Mouse (Mus musculus): Measurements from ENCODE around the gene Pfdn6. TPM values are rescaled to one million over a fixed set of nuclear protein-coding genes. Genes with fewer than 3 reads are reported as not detected.

The Pfdn6 gene
- polyA plus RNA-seq, 1 experiment from 2014 or later, result 145 TPM

DNA sequence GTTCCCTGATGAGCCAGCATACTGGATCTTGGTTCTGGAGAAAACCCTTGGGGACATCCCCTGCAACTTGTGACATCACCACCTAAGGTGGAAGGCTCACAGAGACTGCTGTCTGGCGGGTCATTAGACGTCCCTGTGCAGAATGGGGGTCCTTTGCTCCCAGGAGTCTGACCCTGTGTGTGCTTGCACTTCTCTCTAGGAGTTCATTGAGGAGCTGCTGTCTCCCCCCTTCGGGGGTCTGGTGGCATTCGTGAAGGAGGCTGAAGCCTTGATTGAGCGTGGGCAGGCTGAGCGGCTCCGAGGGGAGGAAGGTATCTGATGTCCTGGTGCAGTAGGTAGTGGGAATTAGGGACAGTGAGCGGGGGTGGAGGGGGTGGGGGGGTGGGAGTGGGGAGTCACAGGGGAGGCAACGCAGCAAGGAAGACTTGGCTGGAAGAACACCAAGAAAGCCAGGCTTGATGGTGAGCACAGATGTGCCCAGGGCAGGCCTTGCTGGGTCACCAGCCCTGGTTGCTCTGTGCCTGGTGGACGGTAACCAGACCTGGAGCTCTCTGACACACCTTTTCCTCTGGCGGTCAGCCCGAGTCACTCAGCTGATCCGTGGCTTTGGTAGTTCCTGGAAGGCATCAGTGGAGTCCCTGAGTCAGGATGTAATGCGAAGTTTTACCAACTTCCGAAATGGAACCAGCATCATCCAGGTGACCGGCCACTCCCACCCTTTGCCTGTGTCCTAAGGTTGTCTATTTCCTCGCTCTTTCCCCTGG is 25.1 kb upstream of the Pfdn6 start:
- 87% methylated on average over 17 of the region's 17 CpGs for WGBS
- Histone ChIP-seq H3K27ac (ENCODE audit: low read depth) (no peak overlapping the region), H3K4me1 (ENCODE audit: insufficient read depth) (no peaks in the 10 kb centered on the region), H3K9me3 (ENCODE audit: low read depth, low read length) (no peaks in the 10 kb centered on the region), H3K36me3 (ENCODE audit: insufficient read depth) (peaks cover 40% of the 10 kb centered on the region), H3K27me3 (ENCODE audit: insufficient read depth, low read length) (no peaks in the 10 kb centered on the region), H3K4me3 (ENCODE audit: low read depth, low read length) (no peak overlapping the region), H3K4me2 (no peak overlapping the region), H3K9ac (no peak overlapping the region)
- no peak for ATAC-seq (ENCODE audit: insufficient read depth)
- DNase-seq, result no peak
- no peak for TF ChIP-seq CTCF (IDR thresholded peaks at IDR 0.05; ENCODE audit: low read depth)

DNA sequence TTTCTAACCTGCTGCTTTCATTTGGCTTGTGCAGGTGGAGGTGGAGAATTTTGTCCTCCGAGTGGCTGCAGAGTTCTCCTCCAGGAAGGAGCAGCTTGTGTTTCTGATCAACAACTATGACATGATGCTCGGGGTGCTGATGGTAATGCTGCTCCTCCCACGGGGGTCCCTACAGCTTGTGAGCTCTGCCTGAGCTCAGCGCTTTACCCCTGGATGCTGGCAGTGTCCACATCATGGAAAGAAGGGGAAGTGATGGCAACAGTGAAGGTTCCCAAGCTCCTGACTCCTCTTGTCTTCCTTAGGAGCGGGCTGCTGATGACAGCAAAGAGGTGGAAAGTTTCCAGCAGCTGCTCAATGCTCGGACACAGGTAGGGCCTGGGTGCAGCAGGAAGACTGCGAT is 22.7 kb upstream of the Pfdn6 start:
- Histone ChIP-seq H3K9ac (no peak overlapping the region), H3K4me3 (ENCODE audit: low read depth, low read length) (no peak overlapping the region), H3K27ac (ENCODE audit: low read depth) (no peak overlapping the region), H3K36me3 (ENCODE audit: insufficient read depth) (peaks cover 59% of the 10 kb centered on the region), H3K4me1 (ENCODE audit: insufficient read depth) (no peaks in the 10 kb centered on the region), H3K27me3 (ENCODE audit: insufficient read depth, low read length) (no peaks in the 10 kb centered on the region), H3K4me2 (no peak overlapping the region), H3K9me3 (ENCODE audit: low read depth, low read length) (no peaks in the 10 kb centered on the region)
- no peak for ATAC-seq (ENCODE audit: insufficient read depth)
- DNase-seq, result no peak
- TF ChIP-seq CTCF (IDR thresholded peaks at IDR 0.05; ENCODE audit: low read depth), result no peak
- 87% methylated on average over 7 of the region's 7 CpGs for WGBS

DNA sequence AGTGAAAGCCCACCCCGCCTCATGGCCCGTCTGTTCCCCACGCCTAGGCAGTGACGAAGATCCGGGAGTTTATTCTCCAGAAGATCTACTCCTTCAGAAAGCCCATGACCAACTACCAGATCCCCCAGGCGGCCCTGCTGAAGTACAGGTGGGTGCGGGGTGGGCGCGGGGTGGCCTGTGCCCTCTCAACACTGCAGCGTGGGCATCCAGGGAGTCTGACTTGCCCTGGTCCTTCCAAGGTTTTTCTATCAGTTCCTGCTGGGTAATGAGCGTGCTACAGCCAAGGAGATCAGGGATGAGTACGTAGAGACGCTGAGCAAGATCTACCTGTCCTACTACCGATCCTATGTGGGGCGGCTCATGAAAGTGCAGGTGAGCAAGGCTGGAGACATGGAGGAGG is 19.8 kb upstream of the Pfdn6 start:
- TF ChIP-seq CTCF (IDR thresholded peaks at IDR 0.05; ENCODE audit: low read depth), result no peak
- Histone ChIP-seq H3K9ac (no peak overlapping the region), H3K4me3 (ENCODE audit: low read depth, low read length) (no peak overlapping the region), H3K9me3 (ENCODE audit: low read depth, low read length) (no peaks in the 10 kb centered on the region), H3K4me1 (ENCODE audit: insufficient read depth) (0 out of 2 replicates have a peak, but pooled peaks cover 2% of the 10 kb centered on the region), H3K27ac (ENCODE audit: low read depth) (no peak overlapping the region), H3K36me3 (ENCODE audit: insufficient read depth) (peaks cover 52% of the 10 kb centered on the region), H3K27me3 (ENCODE audit: insufficient read depth, low read length) (no peaks in the 10 kb centered on the region), H3K4me2 (no peak overlapping the region)
- 91% methylated on average over 15 of the region's 15 CpGs for WGBS
- DNase-seq (no peak), ATAC-seq (ENCODE audit: insufficient read depth) (no peak)

DNA sequence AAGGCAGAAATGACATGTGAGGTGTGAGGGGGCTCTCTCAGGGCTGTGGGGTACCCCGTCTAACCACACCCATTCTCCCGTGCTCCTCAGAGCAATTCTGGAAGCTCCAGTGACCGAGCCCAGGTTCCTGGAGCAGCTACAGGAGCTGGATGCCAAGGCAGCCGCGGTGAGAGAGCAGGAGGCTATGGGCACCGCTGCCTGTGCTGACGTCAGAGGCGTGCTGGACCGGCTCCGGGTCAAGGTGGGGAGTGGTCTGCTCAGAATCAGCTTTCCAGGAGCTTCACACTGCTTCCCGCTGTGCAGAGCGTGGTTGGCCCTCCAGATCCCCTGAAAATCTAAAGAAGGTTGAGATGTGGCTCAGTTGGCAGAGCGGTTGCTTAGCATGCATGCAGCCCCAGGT is 19.0 kb upstream of the Pfdn6 start:
- Histone ChIP-seq H3K9ac (no peak overlapping the region), H3K27ac (ENCODE audit: low read depth) (no peak overlapping the region), H3K27me3 (ENCODE audit: insufficient read depth, low read length) (no peaks in the 10 kb centered on the region), H3K4me2 (no peak overlapping the region), H3K4me3 (ENCODE audit: low read depth, low read length) (no peak overlapping the region), H3K9me3 (ENCODE audit: low read depth, low read length) (no peaks in the 10 kb centered on the region), H3K4me1 (ENCODE audit: insufficient read depth) (peaks cover 7% of the 10 kb centered on the region; the same call in 1 of the 2 replicates), H3K36me3 (ENCODE audit: insufficient read depth) (peaks cover 58% of the 10 kb centered on the region)
- WGBS, result 93% methylated on average over 13 of the region's 13 CpGs
- DNase-seq (no peak), ATAC-seq (ENCODE audit: insufficient read depth) (no peak)
- no peak for TF ChIP-seq CTCF (IDR thresholded peaks at IDR 0.05; ENCODE audit: low read depth)

DNA sequence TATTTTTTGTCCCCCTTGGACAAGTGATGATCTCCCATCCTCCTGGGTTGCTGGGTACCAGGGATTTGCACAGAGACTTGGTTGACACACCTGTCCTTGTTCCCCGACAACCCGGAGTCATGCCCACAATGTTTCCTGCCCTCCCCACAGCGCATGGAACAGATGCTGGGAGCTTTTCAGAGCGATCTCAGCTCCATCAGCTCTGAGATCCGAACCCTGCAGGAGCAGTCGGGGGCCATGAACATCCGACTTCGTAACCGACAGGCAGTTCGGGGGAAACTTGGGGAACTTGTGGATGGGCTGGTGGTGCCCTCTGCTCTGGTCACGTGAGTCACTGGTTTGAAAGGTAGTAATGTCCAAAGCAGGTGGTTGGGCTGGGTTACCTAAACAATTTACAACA is 18.3 kb upstream of the Pfdn6 start:
- DNase-seq (no peak), ATAC-seq (ENCODE audit: insufficient read depth) (no peak)
- H3K27me3 ChIP-seq (ENCODE audit: insufficient read depth, low read length), result no peaks in the 10 kb centered on the region
- H3K4me3 ChIP-seq (ENCODE audit: low read depth, low read length), result no peak overlapping the region
- peaks cover 12% of the 10 kb centered on the region; the same call in 1 of the 2 replicates for H3K4me1 ChIP-seq (ENCODE audit: insufficient read depth)
- no peak overlapping the region for H3K27ac ChIP-seq (ENCODE audit: low read depth)
- peaks cover 60% of the 10 kb centered on the region for H3K36me3 ChIP-seq (ENCODE audit: insufficient read depth)
- TF ChIP-seq CTCF (IDR thresholded peaks at IDR 0.05; ENCODE audit: low read depth), result no peak
- 95% methylated on average over 11 of the region's 11 CpGs for WGBS
- H3K4me2 ChIP-seq, result no peak overlapping the region
- no peaks in the 10 kb centered on the region for H3K9me3 ChIP-seq (ENCODE audit: low read depth, low read length)
- H3K9ac ChIP-seq, result no peak overlapping the region

DNA sequence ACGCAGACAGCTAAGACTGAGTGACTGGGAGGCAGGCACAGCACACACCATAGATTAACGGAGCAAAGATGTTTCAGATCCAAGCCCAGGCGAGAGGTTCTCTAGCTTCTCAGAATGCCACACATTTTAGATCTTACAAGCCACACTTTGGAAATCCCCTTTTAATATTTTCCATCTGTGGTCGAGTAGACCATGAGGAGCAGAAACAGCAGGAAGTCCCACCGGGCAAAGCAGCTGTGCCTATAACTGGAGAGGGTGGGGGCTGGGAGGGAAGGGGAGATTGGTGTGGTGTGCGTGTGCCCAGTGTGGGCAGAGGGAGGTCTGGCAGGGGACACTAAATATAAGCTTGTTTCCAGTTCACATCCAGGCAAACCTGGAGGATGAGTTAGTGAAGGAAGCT is 17.4 kb upstream of the Pfdn6 start:
- H3K4me3 ChIP-seq (ENCODE audit: low read depth, low read length), result no peak overlapping the region
- peaks cover 18% of the 10 kb centered on the region; the same call in 1 of the 2 replicates for H3K4me1 ChIP-seq (ENCODE audit: insufficient read depth)
- DNase-seq, result no peak
- 80% methylated on average over 6 of the region's 6 CpGs for WGBS
- H3K4me2 ChIP-seq, result no peak overlapping the region
- H3K9me3 ChIP-seq (ENCODE audit: low read depth, low read length), result no peaks in the 10 kb centered on the region
- H3K36me3 ChIP-seq (ENCODE audit: insufficient read depth), result peaks cover 60% of the 10 kb centered on the region
- no peak overlapping the region for H3K9ac ChIP-seq
- no peak overlapping the region for H3K27ac ChIP-seq (ENCODE audit: low read depth)
- no peak for TF ChIP-seq CTCF (IDR thresholded peaks at IDR 0.05; ENCODE audit: low read depth)
- no peak for ATAC-seq (ENCODE audit: insufficient read depth)
- no peaks in the 10 kb centered on the region for H3K27me3 ChIP-seq (ENCODE audit: insufficient read depth, low read length)

DNA sequence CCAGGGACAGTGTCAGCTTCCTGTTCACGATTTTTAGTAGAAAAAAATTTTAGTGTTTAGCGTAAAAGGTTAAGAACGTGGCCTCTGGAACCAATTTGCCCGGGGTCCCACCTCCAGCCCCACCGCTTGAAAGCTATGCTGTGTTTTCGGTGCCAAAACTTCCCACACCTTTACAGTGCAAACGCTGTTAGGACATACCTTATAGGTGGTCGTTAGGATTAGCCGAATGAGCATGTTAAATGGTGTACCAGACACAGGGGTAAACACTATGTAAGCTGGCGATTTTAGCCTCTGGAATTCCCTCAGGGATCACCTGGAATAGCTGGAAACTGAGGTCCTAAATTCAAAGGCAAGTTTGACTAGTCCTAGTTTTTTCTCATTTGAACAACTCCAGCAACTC is 16.2 kb upstream of the Pfdn6 start:
- peaks cover 26% of the 10 kb centered on the region; the same call in 1 of the 2 replicates for H3K4me1 ChIP-seq (ENCODE audit: insufficient read depth)
- ATAC-seq (ENCODE audit: insufficient read depth) (no peak), DNase-seq (no peak)
- H3K4me3 ChIP-seq (ENCODE audit: low read depth, low read length), result peak overlapping the region; percentile 99
- WGBS, result 7% methylated on average over 10 of the region's 10 CpGs
- no peak overlapping the region for H3K27ac ChIP-seq (ENCODE audit: low read depth)
- H3K9me3 ChIP-seq (ENCODE audit: low read depth, low read length), result no peaks in the 10 kb centered on the region
- H3K36me3 ChIP-seq (ENCODE audit: insufficient read depth), result peaks cover 61% of the 10 kb centered on the region
- TF ChIP-seq CTCF (IDR thresholded peaks at IDR 0.05; ENCODE audit: low read depth), result no peak
- peak overlapping the region; percentile 78 for H3K4me2 ChIP-seq
- peak overlapping the region; percentile 71 for H3K9ac ChIP-seq
- H3K27me3 ChIP-seq (ENCODE audit: insufficient read depth, low read length), result no peaks in the 10 kb centered on the region

All from lung, embryonic 14.5 days (tissue).